Mouse (Mus musculus): ENCODE data around the gene Ccdc40. TPM values are rescaled to one million over a fixed set of nuclear protein-coding genes. Genes with fewer than 3 reads are reported as not detected.

The Ccdc40 gene
- total RNA-seq, 1 experiment from 2014 or later = 1.7 TPM

DNA sequence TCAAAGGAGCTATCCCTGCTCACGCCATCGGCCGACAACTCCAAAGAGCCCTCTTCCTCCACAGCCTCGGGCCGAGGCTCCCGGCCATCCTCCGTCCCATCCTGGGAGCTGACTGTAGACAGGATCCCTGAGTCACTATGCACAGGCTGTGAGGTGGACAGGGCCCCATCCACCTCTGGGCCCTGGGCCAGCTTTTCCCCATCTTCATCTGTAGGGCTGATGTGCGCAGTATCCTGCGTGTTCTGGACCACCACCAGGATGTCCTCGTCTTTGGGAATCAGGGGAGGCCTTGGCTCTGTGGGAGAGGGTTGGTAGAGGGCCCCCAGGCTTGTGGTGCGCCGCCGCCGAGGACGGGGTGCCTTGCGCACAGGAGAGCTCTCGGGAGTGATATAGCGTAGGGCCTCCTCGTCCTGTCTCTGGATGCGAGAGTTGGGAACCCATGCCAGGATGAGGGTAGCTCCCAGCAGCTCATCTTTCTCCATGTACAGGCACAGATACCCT lies 19.5 kb upstream of the Ccdc40 start:
- no peak for DNase-seq

DNA sequence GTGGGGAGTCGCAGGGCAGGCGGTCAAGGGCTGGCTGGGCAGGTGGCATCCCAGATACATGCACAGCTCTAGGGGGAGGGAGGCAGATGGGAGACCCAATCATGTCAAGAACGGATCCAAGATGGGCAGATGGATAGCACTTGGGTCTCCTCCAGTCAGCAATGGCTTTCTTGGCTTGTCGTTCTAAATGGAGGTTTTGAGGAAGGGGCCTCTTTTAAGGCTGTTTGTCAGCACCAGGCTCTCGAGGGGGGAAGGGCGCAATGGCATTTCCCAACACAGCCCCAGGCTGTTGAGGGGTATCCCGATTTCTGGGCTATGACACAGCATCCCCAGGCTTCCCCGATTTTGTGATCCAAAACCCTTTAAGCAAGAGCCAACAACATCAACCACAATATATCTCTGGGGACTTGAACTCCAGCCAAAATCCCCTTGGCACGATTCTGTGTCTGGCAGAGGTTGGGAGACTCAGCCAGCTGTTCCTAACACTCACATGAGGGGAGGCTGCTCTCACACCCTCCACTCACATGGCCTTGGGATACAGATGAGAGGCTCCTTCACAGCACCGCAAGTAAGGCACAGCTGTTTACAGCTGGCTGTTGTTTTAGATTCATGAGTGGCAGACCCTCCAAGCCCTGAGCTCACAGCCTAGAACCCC lies 18.9 kb upstream of the Ccdc40 start:
- no peak for DNase-seq

DNA sequence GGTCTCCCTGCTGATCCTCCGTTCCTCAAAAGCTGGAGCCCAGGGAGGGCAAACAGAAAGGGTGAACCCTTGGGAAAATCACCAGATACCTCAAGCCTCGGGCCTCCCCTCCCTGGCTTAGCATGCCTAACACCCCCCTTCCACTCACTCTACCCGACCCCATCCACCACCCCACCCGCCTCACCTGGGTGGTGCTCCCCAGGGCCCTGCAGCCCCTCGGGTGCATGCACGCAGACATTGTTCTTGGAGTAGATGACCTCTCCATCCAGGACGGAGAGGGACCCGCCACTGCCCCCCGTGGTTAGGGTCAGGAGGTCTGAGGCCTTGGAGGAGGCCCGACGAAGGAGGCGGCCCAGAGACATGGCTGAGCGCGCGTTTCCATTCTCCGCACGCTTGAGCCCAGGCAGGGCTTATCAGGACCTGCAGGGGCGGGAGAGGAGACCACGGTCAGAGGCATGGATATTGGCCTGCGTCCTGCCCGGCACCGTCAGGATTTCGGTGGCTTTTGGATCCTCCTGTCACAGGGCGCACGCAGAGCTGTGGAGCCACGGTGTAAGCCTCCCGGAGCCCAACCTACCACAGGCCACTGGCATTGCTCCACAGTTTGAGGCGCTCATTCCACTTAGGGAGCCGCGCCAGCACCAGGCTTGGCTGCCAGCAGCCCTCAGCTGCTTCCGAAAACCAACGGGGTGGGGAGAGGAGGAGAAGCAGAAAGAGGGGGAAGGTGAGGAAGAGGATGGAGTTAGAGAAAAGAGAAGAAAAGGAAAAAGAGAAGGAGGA lies 17.9 kb upstream of the Ccdc40 start:
- peak; percentile 54 for DNase-seq

DNA sequence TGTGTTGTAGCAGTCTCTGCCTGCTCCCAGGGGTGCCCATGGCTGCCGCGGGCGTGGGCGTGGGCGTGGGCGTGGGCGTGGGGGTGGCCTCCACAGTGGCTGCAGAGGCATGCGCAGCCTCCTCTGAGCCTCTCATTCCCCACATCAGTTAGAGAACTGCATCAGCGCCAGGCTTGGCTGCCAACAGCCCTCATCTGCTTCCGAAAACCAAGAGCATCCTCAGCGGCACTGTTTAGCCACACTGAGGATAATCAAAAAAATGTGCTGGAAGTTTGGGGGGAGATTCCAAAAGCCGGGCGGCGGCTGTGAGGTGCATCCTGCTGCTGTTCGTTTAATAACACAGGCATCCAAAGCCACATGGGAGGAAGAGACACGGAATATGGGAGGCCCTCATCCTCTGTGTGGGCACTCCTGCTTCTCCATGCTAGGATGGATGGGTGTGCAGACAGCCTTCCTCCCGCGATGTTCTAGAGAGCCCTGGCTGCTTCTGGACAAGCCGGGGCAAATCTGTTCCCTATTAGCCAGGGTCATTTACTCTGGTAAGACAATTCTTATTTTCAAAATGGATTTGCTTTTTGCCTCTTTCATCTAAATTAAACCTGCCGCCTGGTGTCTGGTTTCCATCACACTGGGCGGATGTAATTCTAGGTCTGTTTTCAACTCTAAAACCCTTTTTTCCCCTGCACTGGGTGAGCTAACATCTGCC lies 16.6 kb upstream of the Ccdc40 start:
- no peak for DNase-seq

DNA sequence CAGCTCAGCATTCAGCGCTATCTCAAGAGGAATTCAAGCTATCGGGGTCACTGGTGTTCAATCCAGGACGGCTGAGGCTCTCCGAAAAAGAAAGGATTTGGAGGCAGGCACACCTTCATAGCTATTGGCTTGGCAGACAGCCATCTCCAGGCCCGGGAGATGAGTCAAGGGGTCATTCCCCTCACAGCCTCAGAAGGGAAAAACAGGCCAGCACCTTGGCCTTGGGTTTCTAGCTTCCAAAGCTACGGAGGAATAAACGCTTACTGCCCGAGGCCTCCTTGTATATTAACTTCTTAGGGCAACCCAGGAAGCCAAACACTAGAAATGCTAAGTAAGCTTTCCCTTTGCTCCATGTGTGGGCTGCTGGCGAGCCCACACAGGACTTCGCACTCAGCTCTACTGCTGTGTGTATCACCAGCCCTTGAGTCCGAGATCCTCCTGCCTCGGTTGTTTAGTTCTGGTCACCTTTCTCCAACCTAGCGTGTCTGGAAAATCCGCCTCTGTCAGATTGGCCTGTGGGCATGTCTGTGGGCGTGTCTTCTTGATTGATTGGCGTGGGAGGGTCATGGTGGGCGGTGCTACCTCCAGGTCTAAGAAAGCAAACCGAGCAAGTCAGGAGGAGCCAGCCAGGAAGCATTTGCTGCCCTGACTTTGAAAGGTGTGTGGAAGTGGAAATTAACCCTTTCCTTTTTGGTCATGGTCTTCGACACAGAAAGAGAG lies 15.0 kb upstream of the Ccdc40 start:
- DNase-seq = peak; percentile 64

DNA sequence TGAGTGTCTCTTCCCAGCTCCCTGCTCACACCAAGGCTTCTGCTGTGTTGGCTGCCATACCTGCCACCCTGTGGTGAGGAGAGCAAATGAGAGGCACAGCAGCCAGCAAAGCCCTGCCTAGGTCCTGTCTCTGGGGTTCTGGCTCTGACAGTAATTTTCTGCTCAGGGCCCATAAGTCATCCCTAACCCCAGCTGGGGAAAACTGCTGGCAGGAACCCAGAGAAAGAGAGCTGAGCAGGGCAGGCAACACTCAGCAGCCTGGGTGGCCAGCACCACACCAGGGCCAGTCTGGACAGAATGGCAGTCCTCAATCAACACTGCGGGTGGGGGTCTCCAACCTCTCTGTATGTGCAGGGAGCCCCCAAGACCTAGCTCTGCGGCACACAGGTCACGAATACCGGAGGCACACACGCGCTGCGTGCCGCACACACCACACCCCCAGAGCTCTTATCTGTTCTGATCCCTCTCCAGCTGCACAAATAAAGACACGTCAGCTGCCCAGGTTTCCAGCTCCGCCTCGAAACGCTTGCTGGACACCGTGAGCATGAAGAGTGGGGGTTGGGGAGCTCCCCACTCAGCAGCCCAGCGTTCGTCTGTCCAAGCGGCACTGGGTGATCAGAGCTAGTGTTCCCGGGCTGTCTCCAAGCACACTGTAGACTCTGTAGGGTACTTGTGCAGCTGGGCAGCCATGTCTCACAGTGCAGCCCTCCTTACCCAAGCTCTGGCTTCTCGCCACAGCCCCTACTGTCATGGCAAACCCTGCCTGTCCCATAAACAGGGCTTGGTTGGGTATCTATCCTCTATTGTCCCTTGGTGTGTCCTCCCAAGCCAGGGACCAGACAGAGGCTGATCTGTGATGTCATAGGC lies 13.1 kb upstream of the Ccdc40 start:
- peak; percentile 59 for DNase-seq

DNA sequence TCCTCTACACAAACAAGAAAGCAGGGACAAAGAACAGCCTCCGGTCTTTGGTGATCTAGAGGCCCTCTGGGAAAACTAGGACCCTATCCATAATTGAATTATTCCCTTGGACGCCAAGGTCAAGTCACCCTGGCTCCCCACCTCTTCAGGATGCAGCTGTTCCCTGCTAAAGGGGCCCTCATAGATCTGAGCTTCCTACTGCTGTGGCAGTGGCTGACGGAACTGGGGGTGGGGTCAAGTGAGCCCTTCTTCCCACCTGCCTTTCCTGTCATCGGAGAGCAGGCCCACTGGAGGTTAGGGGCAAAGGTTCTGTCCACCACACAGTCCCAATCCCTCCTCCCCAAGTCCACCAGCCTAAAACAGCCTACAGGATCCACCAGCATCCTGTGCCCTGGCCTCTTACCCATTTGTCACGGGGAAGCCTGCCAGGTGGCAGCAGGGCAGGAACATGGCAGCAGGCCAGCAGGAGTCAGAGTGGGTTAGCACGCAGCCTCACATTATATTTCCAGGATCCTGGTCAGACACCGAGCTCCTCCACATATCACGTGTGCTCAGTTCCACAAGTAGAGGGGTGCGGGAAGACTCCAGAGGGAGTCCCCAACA lies 12.4 kb upstream of the Ccdc40 start:
- peak; percentile 73 for DNase-seq

DNA sequence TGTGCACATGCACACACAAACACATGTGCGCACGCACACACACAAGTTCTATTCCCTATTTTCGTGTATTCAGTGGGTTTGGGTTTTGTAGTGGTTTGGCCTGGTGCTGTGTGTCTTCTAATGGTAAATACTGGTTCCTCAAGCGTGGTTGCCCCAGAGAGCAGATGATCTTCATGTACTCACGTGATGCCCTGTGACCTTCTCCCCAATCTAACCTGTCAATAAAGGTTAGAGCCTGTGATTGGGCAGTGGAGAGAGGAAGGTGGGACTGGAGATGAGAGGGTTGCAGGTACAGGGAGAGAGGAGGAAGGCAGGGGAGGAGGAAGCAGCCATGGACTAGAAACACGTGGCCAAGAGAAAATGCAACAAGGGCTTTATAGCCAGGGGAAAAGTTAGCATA lies 10.5 kb upstream of the Ccdc40 start:
- DNase-seq = no peak

DNA sequence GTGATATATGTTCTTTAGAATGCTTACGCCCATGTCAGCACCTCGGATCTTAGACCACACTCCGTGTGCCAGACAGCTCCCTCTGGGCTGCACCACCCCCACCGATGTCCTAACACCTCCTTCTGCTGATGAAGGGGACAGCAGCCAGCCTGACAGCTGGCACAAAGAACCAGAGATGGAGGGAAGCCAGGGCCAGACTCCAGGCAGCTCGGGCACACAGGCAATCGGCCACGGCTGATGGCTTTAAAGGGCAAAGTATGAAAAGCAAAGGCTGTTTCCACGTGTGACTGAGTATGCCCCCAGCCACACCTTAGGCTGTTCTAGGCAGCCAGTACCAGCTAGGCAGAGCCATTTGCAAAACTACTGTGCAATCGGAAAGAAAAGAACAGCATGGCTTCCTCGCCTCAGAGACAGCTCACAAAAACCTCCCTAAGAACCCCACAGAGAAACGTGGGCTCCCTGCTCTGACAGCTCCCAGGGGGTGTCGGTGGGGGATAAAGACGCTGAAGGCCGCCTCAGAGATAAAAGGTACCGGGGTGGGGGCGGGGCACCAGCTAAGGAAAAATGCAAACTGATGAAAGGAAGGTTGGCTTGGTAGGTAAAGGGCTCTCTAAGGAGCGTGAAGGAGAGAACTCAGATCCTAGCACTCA lies 8.4 kb upstream of the Ccdc40 start:
- peak; percentile 62 for DNase-seq

DNA sequence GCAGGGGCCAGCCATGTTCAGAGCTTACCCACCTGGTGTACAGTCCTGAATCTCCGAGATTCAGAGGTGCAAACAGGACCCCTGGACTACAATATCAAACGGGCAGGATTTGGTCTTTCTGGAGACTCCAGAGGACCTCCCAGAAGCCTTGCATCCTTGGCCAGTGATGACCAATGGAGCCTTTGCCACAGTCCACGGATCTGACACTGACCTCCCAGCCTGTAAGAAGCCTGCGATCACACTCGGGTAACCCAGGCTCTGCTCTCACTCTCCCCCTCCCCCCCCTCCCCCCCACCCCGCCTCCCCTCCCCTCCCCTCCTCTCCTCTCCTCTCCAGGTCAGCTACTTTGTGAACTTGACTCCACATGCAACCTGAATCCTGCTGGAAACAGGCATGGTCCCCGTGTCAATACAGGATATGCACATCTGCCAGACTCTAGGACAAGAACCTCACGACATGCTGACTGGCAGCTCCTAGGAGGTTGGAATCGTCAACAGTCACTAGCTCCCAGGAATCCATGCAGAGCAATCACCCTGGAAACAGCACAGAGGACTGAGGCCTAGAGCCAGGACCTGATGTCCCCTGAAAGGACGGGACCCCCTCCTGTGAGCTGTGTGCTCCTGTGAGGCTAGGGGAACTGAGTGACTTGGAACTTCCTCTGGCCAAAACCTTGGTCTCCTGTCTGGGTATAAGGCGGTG lies 6.4 kb upstream of the Ccdc40 start:
- DNase-seq = no peak

DNA sequence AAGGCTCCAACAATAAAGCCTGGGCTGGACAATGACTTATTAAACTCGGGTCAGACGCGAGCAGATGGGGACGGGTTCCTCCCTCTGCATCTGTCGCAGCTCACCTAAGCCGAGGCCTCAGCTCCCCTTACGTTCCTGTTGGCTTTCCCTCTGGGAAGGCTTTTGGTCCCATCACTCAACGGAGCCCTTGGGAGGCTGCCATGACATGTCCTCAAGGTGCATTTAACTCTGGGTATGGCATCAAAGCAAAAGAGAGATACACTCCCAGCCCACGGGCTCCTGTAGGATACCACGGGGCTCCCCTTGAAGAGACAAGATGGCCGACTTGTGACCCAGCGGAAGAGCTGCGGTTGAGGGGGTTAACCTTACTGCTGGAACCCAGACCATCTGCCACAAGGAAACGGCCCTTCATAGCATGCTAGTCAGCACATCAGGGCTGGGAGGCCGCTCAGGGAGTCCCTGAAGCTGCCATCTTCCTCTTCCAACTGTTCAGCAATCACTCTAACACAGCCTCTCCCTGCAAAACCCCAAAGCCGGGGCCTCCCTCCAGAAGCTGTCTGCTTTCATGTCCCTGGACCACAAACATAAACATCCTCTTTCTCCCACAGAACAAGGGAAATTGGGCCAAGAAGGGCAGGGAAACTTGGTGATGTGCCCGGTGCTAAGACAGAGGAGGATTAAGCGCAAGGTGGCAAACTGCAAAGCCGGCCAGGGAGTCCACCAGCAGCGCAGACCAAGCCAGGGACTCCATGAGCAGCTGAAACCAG lies 5.1 kb upstream of the Ccdc40 start:
- DNase-seq = no peak

DNA sequence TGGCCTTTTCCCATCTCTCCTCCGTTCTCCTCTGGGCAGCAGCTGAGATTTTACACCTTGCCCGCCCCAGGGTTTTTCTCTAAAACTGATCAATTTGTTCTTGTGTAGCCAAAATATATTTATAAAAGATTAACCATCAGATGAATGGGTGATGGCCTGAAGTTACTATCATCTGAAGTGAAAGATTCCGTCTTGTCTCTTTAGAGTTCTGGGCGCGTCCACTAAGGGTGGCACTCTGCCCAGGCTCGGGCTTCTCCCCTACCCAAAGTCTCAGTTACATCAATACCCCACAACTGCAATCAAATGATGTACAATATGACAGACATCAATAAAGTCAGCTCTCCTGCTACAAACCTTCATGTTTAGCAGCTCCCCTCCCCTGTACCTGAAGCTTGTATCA lies 3.4 kb upstream of the Ccdc40 start:
- no peak for DNase-seq

DNA sequence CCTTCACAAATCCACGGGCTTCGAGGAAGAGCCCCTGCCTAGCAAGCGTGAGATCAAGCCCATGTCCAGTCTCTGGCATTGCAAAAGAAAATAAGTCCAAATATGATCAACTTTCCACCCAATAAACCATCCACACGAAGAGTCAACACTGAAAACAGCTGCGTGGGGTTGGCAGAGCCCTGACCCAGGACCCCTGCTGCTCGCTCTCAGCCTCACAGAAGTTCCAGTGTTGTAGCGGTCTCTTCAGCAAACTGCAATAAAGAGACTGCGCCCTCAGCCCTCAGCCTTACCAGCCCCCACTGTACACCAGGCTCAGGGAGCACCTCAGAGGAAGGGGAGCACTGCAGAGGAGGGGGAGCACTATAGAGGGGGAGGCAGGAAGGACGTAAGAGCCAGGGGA lies 2.7 kb upstream of the Ccdc40 start:
- DNase-seq = no peak

DNA sequence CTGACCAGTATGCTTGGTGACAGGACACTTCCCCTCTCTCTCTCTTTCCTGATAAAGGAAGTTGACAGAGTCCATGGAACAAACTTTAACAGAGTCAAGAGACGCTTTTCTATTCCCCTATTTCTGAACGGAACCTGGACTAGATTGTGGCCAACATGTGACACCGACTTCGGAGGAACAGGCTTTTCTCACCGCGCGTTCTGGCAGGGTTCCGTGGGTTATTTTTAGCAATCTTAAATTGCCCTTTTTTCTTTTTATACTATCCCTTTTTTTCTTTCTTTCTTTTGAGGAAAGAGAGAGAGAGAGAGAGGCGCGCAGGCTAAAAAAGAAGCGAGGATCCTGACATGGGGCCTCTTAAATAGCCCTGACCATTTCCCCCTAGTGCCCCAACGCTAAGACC lies 781 bp upstream of the Ccdc40 start:
- no peak for DNase-seq

DNA sequence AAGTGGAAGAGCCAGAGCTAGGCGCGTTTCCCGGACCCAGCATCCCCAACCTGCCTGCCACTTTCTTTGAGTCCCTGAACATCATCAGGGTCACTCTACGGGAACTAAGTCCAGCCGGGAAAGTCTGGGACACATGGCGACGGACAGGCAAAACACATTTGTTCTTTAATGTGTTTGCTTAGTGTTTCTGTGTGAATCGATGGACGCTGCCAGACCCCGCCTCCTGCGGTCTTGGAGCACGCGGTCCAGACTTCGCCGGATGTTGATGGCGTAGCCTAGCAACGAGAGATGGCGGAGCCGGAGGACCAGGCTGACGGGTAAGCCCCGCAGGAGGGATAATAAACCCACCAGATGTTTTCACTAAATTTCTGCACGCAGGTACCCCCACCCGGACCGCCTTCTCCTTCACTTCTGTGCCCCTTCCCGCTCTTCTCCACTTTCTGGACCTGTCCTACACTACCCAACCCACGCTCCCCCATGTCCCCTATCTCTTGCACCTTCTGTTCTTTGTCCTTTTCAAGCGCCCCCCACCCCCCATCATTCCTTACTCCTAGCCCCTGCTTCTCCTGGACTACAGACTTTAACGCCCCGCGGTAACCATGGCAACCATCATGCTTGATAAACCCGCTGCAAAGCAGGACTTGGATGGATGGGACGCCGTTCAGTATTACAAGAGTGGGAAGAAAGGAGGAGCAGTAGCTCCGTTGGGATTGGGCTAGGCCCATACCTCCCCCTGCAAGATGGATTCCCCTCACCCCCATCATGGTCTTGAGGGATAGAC lies 664 bp downstream of the Ccdc40 start:
- DNase-seq = peak; percentile 65

DNA sequence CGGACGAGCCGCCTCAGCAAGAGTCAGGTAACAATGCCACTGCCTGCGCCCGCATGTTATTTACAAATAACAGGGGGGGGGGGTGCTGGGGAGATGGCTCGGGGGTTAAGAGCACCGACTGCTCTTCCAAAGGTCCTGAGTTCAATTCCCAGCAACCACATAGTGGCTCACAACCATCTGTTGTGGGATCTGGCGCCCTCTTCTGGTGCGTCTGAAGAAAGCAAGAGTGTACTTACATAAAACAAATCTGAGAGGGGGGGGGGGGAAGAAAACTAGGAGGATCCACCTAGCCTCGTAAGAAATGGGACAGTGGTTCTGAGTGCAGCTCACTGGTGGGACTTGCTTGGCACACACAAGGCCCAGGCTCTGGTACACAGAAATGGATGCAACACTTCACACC lies 6.4 kb downstream of the Ccdc40 start:
- DNase-seq = no peak

DNA sequence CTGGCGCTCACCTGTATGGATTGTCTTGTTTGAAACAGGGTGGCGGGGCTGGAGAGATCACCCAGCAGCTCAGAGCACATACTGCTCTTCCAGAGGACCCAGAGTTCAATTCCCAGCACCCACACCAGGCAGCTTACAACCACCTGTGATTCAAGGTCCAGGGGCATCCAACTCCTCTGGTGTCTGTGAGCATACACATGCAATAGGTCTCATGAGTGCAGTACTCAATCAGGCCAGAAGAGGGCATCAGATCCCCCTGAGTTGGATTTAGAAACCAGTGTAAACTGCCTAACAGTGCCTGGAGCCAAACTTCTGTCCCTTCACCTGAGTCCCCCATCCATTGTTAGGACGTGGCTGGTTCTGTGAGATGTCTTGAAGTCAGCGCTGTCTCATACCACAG lies 7.2 kb downstream of the Ccdc40 start:
- DNase-seq = peak; percentile 39

DNA sequence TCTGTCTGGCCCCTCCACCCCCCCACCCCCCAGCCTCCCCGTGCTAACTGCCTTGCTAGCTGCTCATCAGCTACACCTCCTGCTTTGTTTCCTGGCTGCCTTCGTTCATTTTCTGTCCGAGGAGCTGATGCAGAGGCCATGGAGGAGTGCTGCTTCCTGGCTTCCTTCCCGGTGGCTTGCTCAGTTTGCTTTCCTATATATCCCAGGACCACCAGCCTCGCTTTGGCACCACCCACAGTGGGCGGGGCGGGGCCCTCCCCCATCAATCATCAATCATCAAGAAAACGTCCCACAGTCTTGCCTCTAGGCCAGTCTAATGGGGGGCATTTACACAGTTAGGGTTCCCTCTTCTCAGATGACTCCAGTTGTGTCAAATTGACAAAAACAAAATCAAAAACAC lies 8.0 kb downstream of the Ccdc40 start:
- no peak for DNase-seq

All from adrenal gland, postnatal 25 days (tissue).